Mouse (Mus musculus) layer of hippocampus, adult 9-11 months (tissue): ENCODE data around the gene Rexo2.
"Not testable (repeated sequence)": the region's sequence is repeated elsewhere in the genome, so short reads cannot be mapped to it uniquely, and the experiment has no call there.

Source experiments
- DNase-seq: peaks from one replicate; pipeline ENCODE4 v3.0.0; 2022

Gene Rexo2

DNA sequence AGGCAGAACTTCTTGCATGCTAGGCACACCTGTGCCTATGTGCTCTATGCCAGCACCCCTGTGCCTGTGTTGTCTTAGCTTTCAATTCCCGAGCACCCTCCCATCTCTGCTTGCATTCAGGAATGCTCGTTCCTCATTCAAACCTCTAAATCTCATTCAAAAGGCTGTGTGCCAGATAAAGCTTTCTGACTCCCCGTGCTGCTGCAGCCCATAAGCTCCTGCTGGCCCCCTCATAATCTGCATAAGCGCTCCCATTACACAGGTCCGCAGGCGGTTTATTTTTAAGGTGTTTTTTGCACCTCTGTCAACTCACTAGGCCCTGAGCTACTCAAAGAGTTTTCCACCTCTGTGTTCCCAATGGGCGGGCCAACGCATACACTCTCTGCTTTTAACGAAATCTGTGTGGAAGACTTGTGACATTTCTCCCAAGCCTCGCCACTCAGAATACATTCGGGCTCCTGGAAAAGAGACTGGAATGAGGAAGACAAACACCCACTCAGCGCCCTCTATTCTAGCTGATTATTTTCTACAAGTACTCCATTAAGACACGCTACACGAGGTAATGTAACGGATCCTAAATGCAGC is 7.9 kb downstream of the Rexo2 start:
- no peak for DNase-seq

- DNase-seq, result not testable (repeated sequence)
Measured at GRCm38 (mm10) chr9:48467471-48467870, 13.0 kb downstream of the Rexo2 start.

- no peak for DNase-seq
Measured at GRCm38 (mm10) chr9:48466804-48467203, 13.6 kb downstream of the Rexo2 start.

DNA sequence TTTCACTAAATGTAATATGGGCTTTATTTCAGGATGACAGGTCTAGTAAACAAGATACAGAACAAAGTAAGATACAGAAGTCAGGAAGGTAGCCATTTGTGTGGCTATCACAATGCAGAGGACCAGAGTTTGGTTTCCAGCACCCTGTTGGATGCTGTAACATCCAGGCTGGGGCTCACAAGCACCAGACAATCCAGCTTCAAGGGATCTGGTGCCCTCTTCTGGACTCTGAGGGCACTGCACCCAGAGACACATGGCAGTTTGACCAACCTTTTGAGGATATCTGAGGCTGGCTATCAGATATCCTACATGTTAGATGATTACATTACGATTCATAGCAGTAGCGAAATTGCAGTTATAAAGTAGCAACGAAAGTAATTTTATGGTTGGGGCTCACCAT is 14.8 kb downstream of the Rexo2 start:
- DNase-seq, result no peak

DNA sequence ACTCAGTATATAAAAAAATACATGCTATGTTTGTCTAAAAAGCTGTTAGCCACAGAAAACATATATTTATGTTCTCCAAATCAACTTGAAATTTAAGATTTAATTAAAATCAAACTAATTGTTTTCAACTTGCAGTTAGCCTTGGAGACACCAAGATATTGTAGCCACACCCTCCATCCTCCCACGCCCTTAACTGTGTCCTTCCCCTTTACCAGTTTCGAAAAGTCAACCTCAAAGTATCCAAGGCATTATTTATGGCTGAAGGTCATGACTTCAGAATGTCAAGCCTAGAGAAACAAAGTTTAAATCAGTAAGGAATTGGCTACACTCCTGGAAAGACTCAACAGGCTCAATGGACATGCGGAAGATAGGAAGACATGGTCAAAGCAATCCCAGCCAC is 18.9 kb downstream of the Rexo2 start:
- DNase-seq, result no peak

DNA sequence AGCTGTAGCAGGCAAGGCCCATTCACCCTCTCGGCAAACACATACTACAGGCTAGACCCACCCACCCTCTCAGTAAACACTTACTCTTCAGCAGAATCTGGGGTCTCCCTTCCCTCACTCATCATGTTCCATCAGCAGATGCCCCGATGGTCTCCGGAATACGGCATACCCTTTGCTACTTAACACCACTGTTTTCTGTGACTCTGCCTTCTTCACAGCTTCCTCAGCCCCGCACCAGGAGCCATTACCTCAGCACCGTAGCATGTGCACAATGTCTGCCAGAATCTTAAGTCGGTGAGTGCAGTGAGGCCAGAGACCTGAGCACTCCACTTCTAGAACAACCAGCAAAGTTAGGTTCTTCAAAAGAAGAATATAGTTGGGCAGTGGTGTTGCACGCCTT is 19.7 kb downstream of the Rexo2 start:
- no peak for DNase-seq

DNA sequence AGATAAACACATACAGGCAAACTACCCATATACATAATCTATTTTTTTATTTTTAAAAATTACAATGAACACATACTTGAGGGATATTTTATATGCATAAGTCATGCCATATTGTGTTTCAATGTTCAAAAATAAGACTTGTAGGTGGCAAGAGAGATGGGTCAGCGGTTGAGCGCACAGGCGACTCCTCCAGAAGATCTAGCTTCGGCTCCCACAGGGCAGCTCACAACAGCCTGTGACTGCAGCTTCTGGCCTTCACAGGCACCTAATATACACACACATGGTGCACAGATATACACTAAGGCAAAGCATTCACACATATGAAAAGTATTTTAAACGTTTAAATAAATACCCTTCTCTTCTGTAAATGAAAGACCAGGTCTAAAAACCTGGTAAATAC is 21.0 kb downstream of the Rexo2 start:
- DNase-seq, result no peak

GRCm38 (mm10) chr9:48458879-48459278 is 21.5 kb downstream of the Rexo2 start:
- DNase-seq, result no peak

- no peak for DNase-seq
Measured at GRCm38 (mm10) chr9:48455961-48456360, 24.5 kb downstream of the Rexo2 start.

GRCm38 (mm10) chr9:48450066-48450465 is 30.4 kb downstream of the Rexo2 start:
- DNase-seq, result no peak

DNA sequence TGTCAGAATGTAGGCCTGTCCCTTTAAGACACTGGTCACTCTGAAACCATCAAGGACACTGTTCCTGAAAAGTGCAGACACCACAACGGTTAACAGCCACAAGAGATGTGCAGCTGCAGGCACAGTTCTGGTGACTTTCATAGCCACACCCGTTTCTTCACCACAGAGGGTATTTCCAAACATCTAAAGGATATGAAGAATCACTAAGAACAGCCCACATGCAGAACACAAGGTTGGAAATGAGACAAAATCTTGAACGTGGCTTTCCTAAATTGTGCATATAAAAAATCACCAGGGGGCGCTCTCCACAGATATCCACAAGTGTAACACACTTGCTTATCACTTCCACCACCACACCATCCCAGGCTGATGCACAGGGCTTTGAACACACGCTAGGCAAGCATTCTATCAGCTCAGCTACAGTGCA is 32.6 kb downstream of the Rexo2 start:
- no peak for DNase-seq

GRCm38 (mm10) chr9:48444821-48445220 is 35.6 kb downstream of the Rexo2 start:
- no peak for DNase-seq

DNA sequence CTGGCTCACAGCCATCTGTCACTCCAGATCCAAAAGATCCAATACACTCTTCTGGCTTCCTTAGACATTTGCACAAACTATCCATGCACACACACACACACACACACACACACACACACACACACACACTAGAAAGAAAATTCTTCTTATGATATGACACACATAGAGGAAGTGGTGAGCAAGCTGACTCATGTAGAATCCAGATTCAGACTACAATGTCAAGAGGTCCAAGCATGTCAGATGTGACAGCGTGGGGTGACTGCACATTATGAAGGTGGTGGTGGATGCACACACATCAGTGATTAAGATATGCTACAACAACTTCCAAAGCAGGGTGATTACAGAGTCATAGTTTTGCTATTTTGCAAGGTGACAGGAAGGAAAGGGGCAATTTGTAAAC is 36.5 kb downstream of the Rexo2 start:
- no peak for DNase-seq

- no peak for DNase-seq
Measured at GRCm38 (mm10) chr9:48432449-48432848, 48.0 kb downstream of the Rexo2 start.

- no peak for DNase-seq
Measured at GRCm38 (mm10) chr9:48427176-48427575, 53.2 kb downstream of the Rexo2 start.

DNA sequence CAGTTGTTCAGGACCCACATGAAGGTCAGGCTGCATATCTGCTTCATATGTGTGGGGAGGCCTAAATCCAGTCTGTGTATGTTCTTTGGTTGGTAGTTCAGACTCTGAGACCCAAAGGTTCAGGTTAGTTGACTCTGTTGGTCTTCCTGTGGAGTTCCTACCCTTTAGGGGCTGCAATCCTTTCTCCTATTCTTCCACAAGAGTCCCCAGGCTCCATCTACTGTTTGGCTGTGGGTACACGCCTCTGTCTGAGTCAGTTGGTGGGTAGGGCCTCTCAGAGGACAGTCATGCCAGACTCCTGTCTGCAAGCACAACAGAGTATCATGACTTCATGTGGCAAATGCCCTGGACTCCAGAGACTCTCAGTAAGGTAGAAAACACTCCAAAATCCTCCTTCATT is 57.2 kb downstream of the Rexo2 start:
- no peak for DNase-seq

DNA sequence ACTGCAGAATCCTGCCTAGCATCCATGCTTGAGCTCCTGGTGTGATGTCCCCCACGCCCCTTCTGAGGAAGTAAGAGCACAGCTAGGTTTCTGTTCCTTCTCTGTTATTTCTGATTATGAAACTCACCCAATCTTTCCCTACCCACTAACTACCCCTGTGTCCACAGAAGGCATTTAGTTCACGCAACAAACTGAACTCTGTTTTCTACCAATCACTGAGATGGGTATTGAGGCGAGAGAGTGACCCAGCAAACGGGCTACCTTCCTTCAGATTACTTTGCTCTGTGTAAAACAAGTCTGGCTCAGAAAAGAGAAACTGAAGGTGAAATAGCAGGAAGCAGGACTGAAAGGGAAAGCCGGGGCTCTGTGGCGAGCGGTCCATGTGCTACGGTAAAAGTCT is 58.0 kb downstream of the Rexo2 start:
- peak; percentile 11 for DNase-seq

- DNase-seq, result no peak
Measured at GRCm38 (mm10) chr9:48421561-48421960, 58.9 kb downstream of the Rexo2 start.

GRCm38 (mm10) chr9:48421029-48421428 is 59.4 kb downstream of the Rexo2 start:
- DNase-seq, result no peak

- no peak for DNase-seq
Measured at GRCm38 (mm10) chr9:48420437-48420836, 60.0 kb downstream of the Rexo2 start.

DNA sequence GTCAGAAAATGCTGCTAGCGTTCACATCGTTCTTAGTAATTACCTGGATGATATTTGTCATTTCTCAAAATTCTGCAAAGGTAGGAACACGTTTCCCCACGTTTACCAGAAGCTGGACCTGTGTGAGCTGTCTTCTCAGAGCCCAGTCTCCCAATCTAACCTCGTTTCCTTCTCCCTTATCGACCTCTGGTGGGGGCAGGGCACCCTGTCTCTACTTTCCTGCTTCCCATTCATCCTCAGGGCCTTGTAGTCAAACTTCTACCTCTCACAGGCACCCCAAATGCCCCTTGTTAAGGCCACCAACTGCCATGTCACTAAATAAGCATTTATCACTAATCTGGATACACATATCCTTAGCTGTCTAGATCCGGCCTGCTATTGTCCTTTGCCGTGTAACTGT is 61.6 kb downstream of the Rexo2 start:
- DNase-seq, result no peak
